Mouse (Mus musculus) small intestine, adult 2 months (tissue): ENCODE measurements around the gene Tmtc1. TPM values are rescaled to one million over a fixed set of nuclear protein-coding genes. Genes with fewer than 3 reads are reported as not detected.
A peak's percentile ranks its signal among the peaks of the same experiment; 100 is the strongest.

Source experiments
- H3K27ac ChIP-seq: fragments of 200-500 bp; 2 replicates; pipeline ENCODE4 v1.5.1; 2012; ENCODE audit warnings: low read depth, low read length, control low read depth, inconsistent platforms; ENCODE audit not compliant: insufficient read depth
- H3K27me3 ChIP-seq: fragments of 200-500 bp; 2 replicates; pipeline ENCODE4 v1.6.1; 2012; ENCODE audit warnings: mild to moderate bottlenecking, moderate library complexity, low read length, inconsistent platforms; ENCODE audit not compliant: control insufficient read depth, insufficient read depth
- H3K36me3 ChIP-seq: fragments of 200-500 bp; 2 replicates; pipeline ENCODE4 v1.6.1; 2012; ENCODE audit warnings: mild to moderate bottlenecking, low read length, control low read depth, inconsistent platforms; ENCODE audit not compliant: control insufficient read depth, insufficient read depth
- H3K4me1 ChIP-seq: fragments of 200-500 bp; 2 replicates; pipeline ENCODE4 v1.6.1; 2012; ENCODE audit warnings: low read length, inconsistent platforms, mixed read lengths; ENCODE audit not compliant: control insufficient read depth, insufficient read depth, insufficient read length
- H3K4me3 ChIP-seq: fragments of 200-500 bp; 2 replicates; pipeline ENCODE4 v1.5.1; 2012; ENCODE audit warnings: low read depth, mild to moderate bottlenecking, control low read depth, inconsistent platforms, low read length, moderate library complexity
- CTCF ChIP-seq: fragments of 200-500 bp; IDR thresholded peaks from 2 replicates; pipeline ENCODE4 v1.5.1; 2012; ENCODE audit warnings: low read depth, mild to moderate bottlenecking, control low read depth, inconsistent platforms, low read length, moderate library complexity, mixed read lengths; ENCODE audit not compliant: insufficient replicate concordance, insufficient read length; ENCODE audit errors: extremely low read depth
- POLR2A ChIP-seq: fragments of 200-500 bp; IDR thresholded peaks from 2 replicates; pipeline ENCODE4 v1.6.1; 2012; ENCODE audit warnings: low read depth, mild to moderate bottlenecking, control low read depth, inconsistent platforms, low read length, moderate library complexity
- WGBS: fragments of 180-500 bp; shearing (Covaris S2); methylation state at CpG from one replicate; pipeline ENCODE4 v1.1.7; 2018; 5-methylcytosine and 5-hydroxymethylcytosine counted together
- polyA plus RNA-seq: library from polyadenylated mRNA; depleted of rRNA; stranded (reverse); fragments of >200 nt; gene quantifications from 2 replicates; pipeline ENCODE4 v1.2.3, GENCODE M21; 2012; rRNA removed

Gene Tmtc1
- 1.8 and 6.4 TPM in 2 replicates for polyA plus RNA-seq

DNA sequence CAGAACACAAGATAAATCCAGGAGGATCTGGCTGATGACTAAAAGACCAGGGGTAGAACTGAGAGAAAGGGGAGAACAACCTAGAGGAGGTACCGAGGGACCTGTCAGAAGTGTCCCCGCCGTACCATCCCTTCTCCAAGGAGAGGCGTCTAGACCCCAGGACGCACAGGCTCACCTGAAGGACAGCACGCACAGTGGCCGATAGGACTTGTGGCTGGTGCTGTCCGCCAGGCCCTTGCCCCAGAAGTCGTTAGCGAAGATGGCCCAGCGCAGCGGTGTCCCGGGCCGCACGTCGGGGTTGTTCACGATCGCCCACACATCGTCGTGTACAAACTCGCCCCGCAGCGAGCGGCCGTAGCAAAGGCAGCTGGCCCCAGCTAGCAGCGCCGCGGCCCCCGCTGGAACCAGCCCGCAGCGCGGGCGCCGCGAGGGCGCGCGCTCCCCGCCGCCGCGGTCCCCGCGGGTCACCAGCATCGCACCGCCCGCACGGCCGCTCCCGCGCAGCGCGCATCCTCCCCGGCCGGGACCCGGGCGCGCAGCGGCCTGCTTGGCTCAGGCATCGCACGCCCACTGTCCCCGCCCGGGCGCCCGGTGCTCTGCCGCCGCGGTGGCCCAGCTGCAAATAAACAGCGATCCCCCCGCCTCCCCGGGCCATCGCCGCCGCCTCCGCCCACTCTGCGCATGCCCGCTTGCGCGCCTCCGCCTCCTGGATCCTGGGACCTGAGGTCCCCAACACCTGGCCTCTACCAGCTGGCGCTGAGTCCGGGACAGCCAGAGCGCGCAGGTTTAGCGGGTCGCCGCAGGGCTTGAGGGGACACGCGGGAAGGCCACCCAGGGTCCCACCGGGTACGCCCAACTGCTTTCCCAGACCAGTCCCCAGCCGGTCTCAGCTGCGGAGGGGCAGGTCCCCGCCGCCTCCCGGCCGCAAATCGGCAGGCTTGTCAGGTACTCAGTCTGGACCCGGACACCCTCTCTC lies at the start of gene Tmtc1:
Gene Tmtc1, minus strand, starts transcription at position 664 of the 976 bp plus-strand sequence.
- Histone ChIP-seq H3K36me3 (no peaks in the 10 kb centered on the region), H3K4me3 (peak within 1 kb of the TSS; percentile 62), H3K4me1 (peaks cover 2% of the 10 kb centered on the region), H3K27me3 (peaks cover 26% of the 10 kb centered on the region), H3K27ac (peak within 1 kb of the TSS; percentile 1; the same call in 1 of the 2 replicates)
- WGBS: 1% methylated on average over 99 of the region's 99 CpGs
- no peak for TF ChIP-seq CTCF
- no peak; the same call in 1 of the 2 replicates for TF ChIP-seq POLR2A

DNA sequence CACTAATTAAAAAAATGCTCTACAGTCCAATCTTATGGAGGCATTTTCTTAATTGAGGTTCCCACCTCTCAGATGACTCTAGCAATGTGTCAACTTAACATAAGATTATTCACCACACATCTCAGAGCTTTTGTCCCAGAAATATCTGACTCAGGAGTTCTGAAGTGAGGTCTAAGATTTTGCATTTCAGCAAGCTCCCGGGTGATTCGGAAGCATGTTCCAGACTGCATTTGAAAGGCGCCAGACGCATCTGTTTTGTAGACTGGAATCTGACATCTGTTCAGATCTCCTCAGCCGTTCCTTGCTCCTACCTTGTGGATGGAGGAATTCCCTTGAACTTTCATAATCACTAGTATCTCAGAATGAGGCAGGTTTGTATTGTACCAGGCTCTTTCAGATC lies 47.7 kb upstream of the Tmtc1 start:
- WGBS: 90% methylated on average over 5 of the region's 5 CpGs

DNA sequence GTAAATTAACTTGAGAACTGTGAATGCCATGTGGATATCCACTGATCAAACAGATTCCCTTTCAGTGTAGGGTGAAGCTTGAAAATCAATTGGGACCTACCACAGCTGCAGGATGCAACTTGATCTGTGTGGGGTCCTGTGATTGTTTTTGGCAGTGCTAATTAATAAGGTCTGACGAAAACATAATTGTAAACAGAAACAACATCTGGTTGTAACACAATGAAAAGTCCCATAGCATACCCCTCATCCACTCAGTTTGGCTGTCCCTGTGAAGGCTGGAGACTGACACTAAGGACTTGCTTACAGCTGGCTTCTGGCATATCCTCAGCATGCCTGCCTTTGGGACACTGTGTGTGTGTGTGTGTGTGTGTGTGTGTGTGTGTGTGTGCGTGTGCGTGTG lies 42.6 kb upstream of the Tmtc1 start:
- H3K27ac ChIP-seq: no peak overlapping the region
- no peak overlapping the region for H3K4me3 ChIP-seq
- TF ChIP-seq CTCF (no peak), POLR2A (no peak)
- no peaks in the 10 kb centered on the region for H3K27me3 ChIP-seq
- no peaks in the 10 kb centered on the region for H3K36me3 ChIP-seq
- no peaks in the 10 kb centered on the region for H3K4me1 ChIP-seq
- WGBS: 68% methylated on average over 3 of the region's 3 CpGs

More for the DNA sequence above, 47.7 kb upstream of the Tmtc1 start:
- Histone ChIP-seq H3K36me3 (no peaks in the 10 kb centered on the region), H3K27me3 (no peaks in the 10 kb centered on the region), H3K4me3 (no peak overlapping the region), H3K27ac (no peak overlapping the region), H3K4me1 (no peaks in the 10 kb centered on the region)
- TF ChIP-seq POLR2A (no peak), CTCF (no peak)

DNA sequence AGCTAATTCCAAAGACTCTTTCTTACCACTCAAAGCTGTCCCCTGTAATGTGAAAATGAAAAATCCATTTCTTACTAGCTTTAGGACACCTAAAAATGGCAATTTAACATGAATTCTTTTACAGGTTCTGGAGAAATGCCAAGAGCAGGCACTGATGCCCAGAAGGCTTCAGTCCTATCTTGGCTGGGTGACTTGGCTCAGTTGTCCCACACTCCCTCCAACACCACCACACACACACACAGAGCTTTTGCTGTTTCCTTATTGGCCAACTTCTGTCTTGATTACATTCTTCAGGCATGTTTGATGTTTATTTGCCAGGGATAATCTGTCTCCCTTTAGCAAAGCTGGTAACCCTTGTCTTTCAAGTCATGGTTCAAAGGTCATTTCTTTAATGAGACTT lies 37.7 kb upstream of the Tmtc1 start:
- TF ChIP-seq POLR2A (no peak), CTCF (no peak)
- Histone ChIP-seq H3K4me1 (no peaks in the 10 kb centered on the region), H3K27me3 (no peaks in the 10 kb centered on the region), H3K27ac (no peak overlapping the region), H3K36me3 (no peaks in the 10 kb centered on the region), H3K4me3 (no peak overlapping the region)

DNA sequence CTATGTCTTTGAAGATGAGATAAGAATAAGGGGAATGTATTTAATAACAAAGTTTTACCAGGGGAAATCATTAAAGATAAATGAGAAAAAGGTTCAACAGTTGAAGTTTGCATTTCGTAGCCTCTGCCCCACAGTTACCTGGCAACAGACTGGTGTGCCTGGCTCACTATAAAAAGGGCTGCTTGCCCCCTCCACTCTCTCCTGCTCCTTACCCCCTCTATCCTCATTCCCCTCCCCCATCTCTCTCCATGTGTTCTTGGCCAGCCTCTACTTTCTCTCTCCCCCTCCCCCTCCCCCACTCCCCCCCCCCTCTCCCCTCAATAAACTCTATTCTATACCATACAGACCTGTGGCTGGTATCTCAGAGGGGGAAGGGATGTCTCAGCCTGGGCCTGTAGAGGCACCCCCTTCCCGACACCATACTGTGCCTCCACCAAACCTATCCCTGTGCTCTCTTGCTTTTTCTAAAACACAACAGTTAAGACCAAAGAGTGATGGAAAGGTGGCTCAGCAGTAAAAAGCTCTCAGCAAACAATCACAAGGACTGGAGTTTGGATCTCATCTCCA lies 35.6 kb upstream of the Tmtc1 start:
- Histone ChIP-seq H3K4me1 (no peaks in the 10 kb centered on the region), H3K36me3 (no peaks in the 10 kb centered on the region), H3K27ac (no peak overlapping the region), H3K4me3 (no peak overlapping the region), H3K27me3 (no peaks in the 10 kb centered on the region)
- no peak for TF ChIP-seq CTCF
- TF ChIP-seq POLR2A: no peak
- WGBS: 72% methylated on average over 2 of the region's 2 CpGs

DNA sequence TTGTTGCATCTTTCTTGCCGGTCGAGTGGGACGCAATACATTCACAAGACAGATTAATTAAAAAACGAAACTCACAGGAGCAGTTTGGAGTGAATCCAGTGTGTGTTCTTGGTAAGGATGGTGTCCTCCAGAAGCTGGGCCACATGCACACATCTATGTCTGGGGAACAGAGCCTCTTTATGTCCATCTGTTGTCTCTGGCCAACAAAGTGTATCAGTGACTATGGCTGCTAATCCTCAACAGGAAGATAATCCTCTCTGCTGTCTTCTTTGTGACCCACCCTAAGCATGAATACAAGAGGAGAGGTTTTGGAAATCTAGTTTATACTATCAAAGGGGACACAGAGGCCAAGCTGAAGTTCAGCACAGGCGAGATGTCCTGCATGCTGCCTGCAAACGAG lies 34.2 kb upstream of the Tmtc1 start:
- Histone ChIP-seq H3K27ac (no peak overlapping the region), H3K4me3 (no peak overlapping the region), H3K27me3 (no peaks in the 10 kb centered on the region), H3K4me1 (no peaks in the 10 kb centered on the region), H3K36me3 (no peaks in the 10 kb centered on the region)
- TF ChIP-seq POLR2A (no peak), CTCF (no peak)
- WGBS: 72% methylated on average over 6 of the region's 6 CpGs

DNA sequence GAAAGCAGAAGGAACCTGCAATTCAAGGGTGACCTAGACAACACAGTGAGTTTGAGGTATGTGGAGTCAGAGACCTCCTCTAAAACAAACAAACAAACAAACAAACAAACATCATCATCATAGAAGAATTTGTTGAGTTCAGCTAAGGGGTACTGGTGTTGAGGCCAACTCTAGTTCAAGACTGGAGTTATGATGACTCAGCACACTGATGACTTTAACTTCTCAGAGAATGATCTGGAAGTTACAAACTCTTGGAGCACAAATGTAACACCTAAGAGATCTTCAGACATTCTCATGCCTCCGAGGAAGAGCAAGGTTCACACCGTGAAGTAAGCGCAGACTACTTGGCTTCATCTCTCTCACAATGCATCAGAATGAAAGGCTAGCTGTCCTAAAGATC lies 28.1 kb upstream of the Tmtc1 start:
- WGBS: 87% methylated on average over 3 of the region's 3 CpGs
- no peaks in the 10 kb centered on the region for H3K36me3 ChIP-seq
- H3K4me3 ChIP-seq: no peak overlapping the region
- H3K4me1 ChIP-seq: no peaks in the 10 kb centered on the region
- H3K27ac ChIP-seq: no peak overlapping the region
- no peaks in the 10 kb centered on the region for H3K27me3 ChIP-seq
- TF ChIP-seq CTCF (no peak), POLR2A (no peak)
